Mouse (Mus musculus): ENCODE measurements around the gene Nemp1.

- TF ChIP-seq CTCF (IDR thresholded peaks at IDR 0.05; ENCODE audit: borderline replicate concordance, control insufficient read depth, extremely low read depth, insufficient read depth, low read length, poor library complexity) (no peak), POLR2A (IDR thresholded peaks at IDR 0.05; ENCODE audit: control insufficient read depth, extremely low read depth, insufficient read depth, low read length, poor library complexity) (no peak)
These were observed 70.9 kb downstream of the Nemp1 start for GRCm38 (mm10) chr10:127737552-127737951.

Data from thymus, adult 2 months (tissue).